Mouse (Mus musculus) macrophage (primary cell): ENCODE measurements at regions not wholly inside any gene's neighbourhood (a gene's known extent, or its start where the extent isn't known, plus 50 kb on each side); places are given as distances from the start of the nearest gene placed in this dataset.

ENCODE experiments used
- H3K27ac ChIP-seq: fragments of 350-480 bp; formaldehyde crosslinking; 2 replicates; pipeline ENCODE4 v1.9.0; 2021
- H3K36me3 ChIP-seq: fragments of 350-480 bp; formaldehyde crosslinking; 2 replicates; pipeline ENCODE4 v1.9.0; 2021; ENCODE audit errors: inconsistent target
- H3K4me3 ChIP-seq: fragments of 350-480 bp; formaldehyde crosslinking; 2 replicates; pipeline ENCODE4 v1.9.0; 2021; ENCODE audit errors: inconsistent target
- H3K79me2 ChIP-seq: fragments of 350-480 bp; formaldehyde crosslinking; 2 replicates; pipeline ENCODE4 v1.9.0; 2021; ENCODE audit errors: inconsistent target
- WGBS: methylation state at CpG from one replicate; pipeline ENCODE4 v1.1.7; 2026; ENCODE audit warnings: inconsistent platforms; ENCODE audit not compliant: missing documents; 5-methylcytosine and 5-hydroxymethylcytosine counted together

GRCm38 (mm10) chr2:10999217-10999618 lies 172.7 kb upstream of the Prkcq start:
- Histone ChIP-seq H3K79me2 (no peaks in the 10 kb centered on the region), H3K27ac (no peak overlapping the region), H3K36me3 (no peaks in the 10 kb centered on the region), H3K4me3 (no peak overlapping the region)
- 40% methylated on average over 1 of the region's 1 CpGs for WGBS

- no peaks in the 10 kb centered on the region for H3K36me3 ChIP-seq
- 7% methylated on average over 2 of the region's 2 CpGs for WGBS
- no peak overlapping the region for H3K27ac ChIP-seq
- H3K79me2 ChIP-seq = no peaks in the 10 kb centered on the region
- H3K4me3 ChIP-seq = no peak overlapping the region
These were observed 166.1 kb upstream of the Prkcq start for GRCm38 (mm10) chr2:11005806-11006205.

GRCm38 (mm10) chr2:11011041-11011962 lies 160.6 kb upstream of the Prkcq start:
- Histone ChIP-seq H3K27ac (no peak overlapping the region), H3K79me2 (no peaks in the 10 kb centered on the region), H3K4me3 (no peak overlapping the region), H3K36me3 (no peaks in the 10 kb centered on the region)
- WGBS = 88% methylated on average over 11 of the region's 11 CpGs

GRCm38 (mm10) chr2:11012312-11012860 lies 159.5 kb upstream of the Prkcq start:
- 66% methylated on average over 4 of the region's 4 CpGs for WGBS
- Histone ChIP-seq H3K36me3 (no peaks in the 10 kb centered on the region), H3K4me3 (no peak overlapping the region), H3K79me2 (no peaks in the 10 kb centered on the region), H3K27ac (no peak overlapping the region)

GRCm38 (mm10) chr2:11013154-11013553 lies 158.8 kb upstream of the Prkcq start:
- no peaks in the 10 kb centered on the region for H3K36me3 ChIP-seq
- H3K79me2 ChIP-seq = no peaks in the 10 kb centered on the region
- H3K27ac ChIP-seq = no peak overlapping the region
- no peak overlapping the region for H3K4me3 ChIP-seq
- WGBS = 93% methylated on average over 3 of the region's 3 CpGs

- 65% methylated on average over 1 of the region's 1 CpGs for WGBS
- Histone ChIP-seq H3K79me2 (no peaks in the 10 kb centered on the region), H3K4me3 (no peak overlapping the region), H3K36me3 (no peaks in the 10 kb centered on the region), H3K27ac (no peak overlapping the region)
These were observed 155.5 kb upstream of the Prkcq start for GRCm38 (mm10) chr2:11016446-11016845.

- Histone ChIP-seq H3K36me3 (no peaks in the 10 kb centered on the region), H3K79me2 (no peaks in the 10 kb centered on the region), H3K4me3 (no peak overlapping the region), H3K27ac (no peak overlapping the region)
- WGBS = 82% methylated on average over 3 of the region's 4 CpGs
These were observed 139.0 kb upstream of the Prkcq start for GRCm38 (mm10) chr2:11032891-11033290.

- no peak overlapping the region for H3K27ac ChIP-seq
- no peak overlapping the region for H3K4me3 ChIP-seq
- H3K36me3 ChIP-seq = no peaks in the 10 kb centered on the region
- 75% methylated on average over 1 of the region's 1 CpGs for WGBS
- no peaks in the 10 kb centered on the region for H3K79me2 ChIP-seq
These were observed 137.7 kb upstream of the Prkcq start for GRCm38 (mm10) chr2:11034178-11034577.

GRCm38 (mm10) chr2:11037343-11037742 lies 134.6 kb upstream of the Prkcq start:
- no peak overlapping the region for H3K27ac ChIP-seq
- no peaks in the 10 kb centered on the region for H3K79me2 ChIP-seq
- H3K36me3 ChIP-seq = no peaks in the 10 kb centered on the region
- H3K4me3 ChIP-seq = no peak overlapping the region
- WGBS = 96% methylated on average over 10 of the region's 11 CpGs

- Histone ChIP-seq H3K27ac (no peak overlapping the region), H3K4me3 (no peak overlapping the region), H3K36me3 (no peaks in the 10 kb centered on the region), H3K79me2 (no peaks in the 10 kb centered on the region)
- WGBS = 97% methylated on average over 5 of the region's 5 CpGs
These were observed 133.5 kb upstream of the Prkcq start for GRCm38 (mm10) chr2:11038440-11038839.

GRCm38 (mm10) chr2:11040005-11040404 lies 131.9 kb upstream of the Prkcq start:
- 67% methylated on average over 2 of the region's 2 CpGs for WGBS
- H3K79me2 ChIP-seq = no peaks in the 10 kb centered on the region
- H3K36me3 ChIP-seq = no peaks in the 10 kb centered on the region
- no peak overlapping the region for H3K4me3 ChIP-seq
- no peak overlapping the region for H3K27ac ChIP-seq

GRCm38 (mm10) chr2:11044727-11045274 lies 127.1 kb upstream of the Prkcq start:
- WGBS = 95% methylated on average over 3 of the region's 3 CpGs
- no peaks in the 10 kb centered on the region for H3K79me2 ChIP-seq

GRCm38 (mm10) chr2:11051621-11052020 lies 120.3 kb upstream of the Prkcq start:
- Histone ChIP-seq H3K27ac (no peak overlapping the region), H3K4me3 (no peak overlapping the region), H3K36me3 (no peaks in the 10 kb centered on the region), H3K79me2 (no peaks in the 10 kb centered on the region)
- WGBS = 91% methylated on average over 7 of the region's 7 CpGs

More at GRCm38 (mm10) chr2:11044727-11045274, 127.1 kb upstream of the Prkcq start:
- Histone ChIP-seq H3K4me3 (no peak overlapping the region), H3K36me3 (no peaks in the 10 kb centered on the region), H3K27ac (no peak overlapping the region)

GRCm38 (mm10) chr2:11059731-11060425 lies 112.0 kb upstream of the Prkcq start:
- Histone ChIP-seq H3K27ac (no peak overlapping the region), H3K4me3 (no peak overlapping the region), H3K36me3 (no peaks in the 10 kb centered on the region), H3K79me2 (no peaks in the 10 kb centered on the region)
- 26% methylated on average over 9 of the region's 9 CpGs for WGBS

- no peak overlapping the region for H3K4me3 ChIP-seq
- H3K36me3 ChIP-seq = no peaks in the 10 kb centered on the region
- no peaks in the 10 kb centered on the region for H3K79me2 ChIP-seq
- WGBS = 87% methylated on average over 4 of the region's 4 CpGs
- H3K27ac ChIP-seq = no peak overlapping the region
These were observed 104.5 kb upstream of the Prkcq start for GRCm38 (mm10) chr2:11067384-11067783.
